Mouse (Mus musculus): Measurements from ENCODE around the gene Eno1.

DNA sequence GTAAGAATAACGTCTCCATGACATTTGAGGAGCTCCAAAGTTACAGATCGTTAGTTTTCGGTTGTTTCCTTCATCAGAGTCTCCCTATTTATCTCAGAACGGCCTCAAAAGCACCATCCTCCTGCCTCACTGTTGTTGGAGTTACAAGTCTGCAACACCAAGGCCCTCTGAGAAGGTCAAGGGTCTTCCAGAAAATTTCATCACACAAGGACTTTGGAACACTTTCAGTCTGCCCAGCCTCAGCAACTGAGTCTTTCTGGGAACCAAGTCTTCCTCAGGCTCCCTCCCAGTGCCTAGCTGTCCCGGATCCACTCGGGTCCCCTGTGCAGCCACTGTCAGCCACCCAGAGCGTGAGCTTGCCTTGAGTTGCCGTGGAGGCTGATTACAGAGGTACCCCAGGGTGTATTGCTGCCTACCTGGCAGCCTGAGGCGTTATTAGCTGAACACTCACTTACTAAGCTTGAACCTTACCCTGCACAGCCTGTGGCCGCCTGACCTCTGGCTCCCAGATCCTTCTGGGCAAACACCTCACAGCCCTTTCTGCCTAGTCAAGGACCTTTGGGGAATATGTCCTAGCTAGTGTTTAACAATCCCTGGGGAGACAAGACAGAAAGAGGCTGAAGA is 15.4 kb upstream of the Eno1 start:
- TF ChIP-seq EP300 (optimal IDR thresholded peaks at IDR 0.05): no peak
- TF ChIP-seq CTCF (IDR thresholded peaks at IDR 0.05; ENCODE audit: low read depth): no peak

Measured in stomach, postnatal 0 days (tissue).